Mouse (Mus musculus): ENCODE results near the gene Mettl24.

DNA sequence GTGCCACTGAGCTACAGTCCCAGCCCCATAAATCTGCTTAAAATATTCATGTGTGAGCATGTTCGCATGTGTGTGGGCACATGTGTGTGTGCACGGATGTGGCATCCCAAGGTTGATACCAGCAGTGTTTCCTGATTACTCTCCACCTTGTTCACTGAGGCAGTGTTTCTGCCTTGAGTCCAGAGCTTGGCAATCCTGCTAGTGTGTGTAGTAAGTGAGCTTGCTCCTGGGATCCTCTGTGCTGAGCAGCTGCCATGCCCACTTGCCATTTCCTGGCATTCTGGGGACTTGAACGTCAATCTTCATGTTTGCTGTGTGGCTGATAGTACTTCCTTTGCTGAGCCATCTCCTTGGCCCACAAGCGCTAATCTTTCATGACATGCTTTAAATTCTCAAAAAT lies 32.1 kb downstream of the Mettl24 start:
- no peak for TF ChIP-seq GATA1 (IDR thresholded peaks at IDR 0.05; ENCODE audit: borderline replicate concordance, low read length)
- TF ChIP-seq FLI1 (IDR thresholded peaks at IDR 0.05; ENCODE audit: low read length) = no peak
